Mouse (Mus musculus): ENCODE measurements at regions not wholly inside any gene's neighbourhood (a gene's known extent, or its start where the extent isn't known, plus 50 kb on each side); places are given as distances from the start of the nearest gene placed in this dataset.
"Not testable (repeated sequence)": the region's sequence is repeated elsewhere in the genome, so short reads cannot be mapped to it uniquely, and the experiment has no call there.

DNA sequence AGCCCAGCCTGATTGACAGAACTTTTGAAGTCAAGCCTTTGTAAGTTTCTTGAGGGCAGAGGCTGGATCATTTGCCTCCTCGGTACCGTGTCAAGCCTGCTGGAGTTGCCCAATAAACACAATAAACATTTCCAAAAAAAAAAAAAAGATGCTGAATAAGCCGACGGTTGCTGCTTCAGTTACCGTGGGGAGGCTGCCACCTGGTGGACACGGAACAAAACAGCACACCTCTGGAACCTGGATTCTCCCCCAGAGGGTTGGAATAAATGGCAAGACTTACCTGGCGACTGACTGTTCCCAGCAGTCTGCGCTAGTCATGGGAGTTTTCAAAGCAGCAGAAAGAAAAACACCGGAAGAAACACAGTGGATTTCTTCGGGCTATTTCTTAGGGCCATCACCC, 136.3 kb upstream of the Adamts18 start:
- Histone ChIP-seq H3K9me3 (peaks cover 4% of the 10 kb centered on the region; the same call in 1 of the 2 replicates), H3K4me3 (no peak overlapping the region), H3K36me3 (replicated peaks) (no peaks in the 10 kb centered on the region), H3K27me3 (ENCODE audit: poor library complexity, severe bottlenecking) (peaks cover 18% of the 10 kb centered on the region; the same call in 1 of the 2 replicates), H3K27ac (no peak overlapping the region), H3K4me1 (peaks cover 34% of the 10 kb centered on the region)
- 15% methylated on average over 10 of the region's 10 CpGs for WGBS
- DNase-seq (ENCODE audit: extremely low spot score, low spot score) = peak; percentile 73

DNA sequence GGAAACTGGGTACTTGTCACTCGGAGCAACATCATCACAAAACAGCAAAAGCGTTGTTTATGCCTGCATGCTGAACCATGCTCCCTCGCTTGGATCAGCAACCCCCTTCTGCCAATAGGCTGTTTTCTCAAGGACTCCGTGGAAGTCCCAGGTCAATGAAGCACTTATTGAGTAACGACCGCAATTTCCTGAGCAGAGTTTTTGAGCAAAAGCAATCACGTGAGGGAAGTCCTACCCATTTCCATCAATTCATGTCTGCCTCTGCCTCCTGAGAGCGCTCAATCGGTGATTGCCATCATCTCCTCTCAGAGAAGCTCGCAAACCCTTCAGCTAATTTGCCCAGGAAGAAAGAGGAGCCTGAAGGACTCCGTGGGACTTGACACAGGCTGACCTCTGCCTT, 136.9 kb upstream of the Adamts18 start:
- DNase-seq (ENCODE audit: extremely low spot score, low spot score) = no peak
- Histone ChIP-seq H3K27ac (no peak overlapping the region), H3K36me3 (replicated peaks) (no peaks in the 10 kb centered on the region), H3K4me3 (no peak overlapping the region), H3K4me1 (peaks cover 34% of the 10 kb centered on the region), H3K9me3 (no peaks in the 10 kb centered on the region), H3K27me3 (ENCODE audit: poor library complexity, severe bottlenecking) (peaks cover 18% of the 10 kb centered on the region; the same call in 1 of the 2 replicates)
- WGBS = 65% methylated on average over 11 of the region's 11 CpGs

DNA sequence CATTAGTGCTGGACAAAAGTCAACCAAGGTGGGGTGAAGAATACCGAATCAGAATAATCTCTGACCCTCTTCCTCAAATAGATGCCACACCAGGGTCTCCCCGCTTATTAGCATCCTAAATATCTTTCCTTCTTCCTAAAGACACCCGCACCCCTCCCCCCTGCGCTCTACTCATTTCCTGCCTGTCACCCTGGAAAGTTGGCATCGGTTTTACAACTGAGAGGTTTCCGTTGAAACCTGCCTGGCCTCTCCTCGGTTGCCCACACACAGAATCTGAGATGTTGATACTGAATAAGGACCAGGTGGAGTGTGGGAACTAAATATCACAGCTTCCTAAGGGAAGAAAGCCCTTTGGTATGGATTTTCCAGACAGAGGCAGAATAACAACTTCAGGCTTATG, 137.4 kb upstream of the Adamts18 start:
- no peak for DNase-seq (ENCODE audit: extremely low spot score, low spot score)
- peaks cover 18% of the 10 kb centered on the region; the same call in 1 of the 2 replicates for H3K27me3 ChIP-seq (ENCODE audit: poor library complexity, severe bottlenecking)
- no peak overlapping the region for H3K27ac ChIP-seq
- H3K36me3 ChIP-seq (replicated peaks) = no peaks in the 10 kb centered on the region
- H3K4me3 ChIP-seq = no peak overlapping the region
- 77% methylated on average over 7 of the region's 7 CpGs for WGBS
- peaks cover 31% of the 10 kb centered on the region for H3K4me1 ChIP-seq
- H3K9me3 ChIP-seq = no peaks in the 10 kb centered on the region

DNA sequence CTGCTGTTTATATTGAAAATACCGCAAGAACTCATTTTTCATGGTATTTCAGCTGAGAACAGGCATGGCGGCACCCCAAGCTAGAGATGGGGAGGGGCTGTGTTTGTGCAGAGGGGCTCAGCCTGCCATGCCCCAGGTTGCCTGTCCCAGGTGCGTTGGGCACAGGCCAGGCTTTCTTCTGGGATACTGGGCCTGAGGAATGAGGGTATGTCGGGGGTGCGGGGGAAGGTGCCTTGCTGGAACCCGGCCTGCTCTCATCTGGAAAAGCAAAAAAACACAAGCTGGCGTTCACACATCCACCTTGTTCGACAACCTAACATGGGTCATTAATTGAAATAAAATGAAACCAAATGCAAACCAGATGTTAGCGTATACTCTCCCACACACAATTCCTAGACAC, 142.2 kb upstream of the Adamts18 start:
- Histone ChIP-seq H3K27me3 (ENCODE audit: poor library complexity, severe bottlenecking) (no peaks in the 10 kb centered on the region), H3K36me3 (replicated peaks) (no peaks in the 10 kb centered on the region), H3K9me3 (no peaks in the 10 kb centered on the region), H3K4me1 (peaks cover 2% of the 10 kb centered on the region; the same call in 1 of the 2 replicates), H3K27ac (no peak overlapping the region), H3K4me3 (no peak overlapping the region)
- 88% methylated on average over 9 of the region's 9 CpGs for WGBS
- no peak for DNase-seq (ENCODE audit: extremely low spot score, low spot score)

DNA sequence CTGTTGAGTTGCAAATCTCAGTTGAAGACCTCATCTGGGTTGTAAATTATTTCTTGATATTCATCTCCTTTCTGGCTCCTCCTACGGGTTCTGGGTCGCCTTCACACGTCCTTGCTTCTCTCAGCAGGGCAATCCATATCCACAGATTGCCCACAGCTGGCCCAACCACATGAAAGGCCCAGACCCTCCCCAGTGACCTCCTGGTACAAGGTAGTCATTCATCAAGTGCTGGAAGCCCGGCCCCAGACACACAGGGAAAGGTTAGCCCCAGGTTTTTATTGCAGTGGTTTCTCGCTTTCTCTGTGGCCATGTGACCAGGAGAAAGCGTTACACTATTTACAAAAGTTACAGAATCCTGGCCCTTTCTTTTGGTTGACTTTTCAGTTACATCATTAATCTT, 134.5 kb upstream of the Nudt7 start:
- WGBS = 82% methylated on average over 6 of the region's 6 CpGs
- Histone ChIP-seq H3K9me3 (no peaks in the 10 kb centered on the region), H3K27ac (no peak overlapping the region), H3K4me3 (no peak overlapping the region), H3K36me3 (replicated peaks) (no peaks in the 10 kb centered on the region), H3K27me3 (ENCODE audit: poor library complexity, severe bottlenecking) (no peaks in the 10 kb centered on the region), H3K4me1 (no peaks in the 10 kb centered on the region)
- DNase-seq (ENCODE audit: extremely low spot score, low spot score) = no peak

DNA sequence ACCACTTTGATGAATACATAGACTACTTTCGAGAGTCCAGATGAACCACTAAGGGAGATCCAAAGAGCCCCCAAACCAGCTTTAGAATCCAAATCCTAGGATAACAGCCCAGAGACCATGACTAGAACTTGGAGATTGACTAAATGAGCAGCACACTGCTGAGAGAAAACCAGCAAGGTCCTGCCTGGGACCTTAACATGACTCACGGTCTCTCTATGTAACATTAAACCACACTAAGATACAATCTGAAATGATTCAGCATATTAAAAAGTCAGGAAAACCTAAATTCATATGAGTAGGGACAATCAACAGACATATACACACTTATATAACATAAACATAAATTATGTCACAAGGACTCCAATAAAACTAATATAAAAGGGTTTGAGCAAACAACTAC, 131.7 kb upstream of the Nudt7 start:
- H3K27me3 ChIP-seq (ENCODE audit: poor library complexity, severe bottlenecking) = no peaks in the 10 kb centered on the region
- no peak overlapping the region for H3K4me3 ChIP-seq
- no peaks in the 10 kb centered on the region for H3K9me3 ChIP-seq
- no peaks in the 10 kb centered on the region for H3K36me3 ChIP-seq (replicated peaks)
- H3K27ac ChIP-seq = no peak overlapping the region
- no peak for DNase-seq (ENCODE audit: extremely low spot score, low spot score)
- WGBS = 91% methylated on average over 2 of the region's 2 CpGs
- no peaks in the 10 kb centered on the region for H3K4me1 ChIP-seq

DNA sequence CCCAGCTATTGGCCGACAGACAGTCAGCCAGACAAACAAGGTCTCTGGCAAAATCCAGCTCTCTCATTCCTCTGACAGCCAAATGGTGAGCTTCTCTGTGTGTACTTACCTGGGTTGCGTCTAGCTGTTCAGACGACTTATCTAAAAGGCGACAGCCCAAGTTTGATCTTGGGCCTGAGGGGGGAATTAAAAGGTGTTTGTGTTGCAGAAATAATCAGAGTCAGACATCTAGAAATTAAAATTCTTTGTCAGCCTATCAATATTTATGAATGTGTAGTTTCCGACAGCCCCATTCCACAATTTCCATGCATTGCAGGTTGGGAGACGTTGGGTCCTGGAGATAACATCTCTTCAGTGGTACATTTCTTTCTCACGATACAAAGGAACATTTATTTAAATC, 128.9 kb upstream of the Nudt7 start:
- H3K4me3 ChIP-seq = no peak overlapping the region
- H3K4me1 ChIP-seq = no peaks in the 10 kb centered on the region
- WGBS = 89% methylated on average over 7 of the region's 7 CpGs
- DNase-seq (ENCODE audit: extremely low spot score, low spot score) = no peak
- H3K27me3 ChIP-seq (ENCODE audit: poor library complexity, severe bottlenecking) = no peaks in the 10 kb centered on the region
- H3K9me3 ChIP-seq = no peaks in the 10 kb centered on the region
- no peak overlapping the region for H3K27ac ChIP-seq
- H3K36me3 ChIP-seq (replicated peaks) = no peaks in the 10 kb centered on the region

DNA sequence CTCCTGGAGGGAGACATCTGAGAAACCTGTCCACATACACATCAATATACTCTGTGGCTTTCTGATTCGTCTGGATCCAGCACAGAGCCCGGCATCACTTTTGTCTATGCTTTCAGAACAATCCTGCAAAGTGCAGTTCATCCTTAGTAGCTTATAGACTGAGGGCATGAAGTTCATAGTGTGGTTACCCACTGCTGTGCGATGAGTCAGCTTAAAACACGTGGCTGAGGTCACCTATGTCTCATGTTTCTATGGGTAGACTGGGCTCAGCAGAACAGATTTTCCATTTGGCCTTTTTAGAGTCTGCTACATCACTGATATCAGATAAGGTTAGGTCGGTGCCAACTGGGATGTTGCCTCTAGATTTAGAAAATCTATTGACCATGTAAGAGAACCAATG, 126.8 kb upstream of the Nudt7 start:
- Histone ChIP-seq H3K27ac (no peak overlapping the region), H3K36me3 (replicated peaks) (no peaks in the 10 kb centered on the region), H3K27me3 (ENCODE audit: poor library complexity, severe bottlenecking) (no peaks in the 10 kb centered on the region), H3K4me1 (no peaks in the 10 kb centered on the region), H3K9me3 (no peaks in the 10 kb centered on the region), H3K4me3 (no peak overlapping the region)
- WGBS = 86% methylated on average over 5 of the region's 5 CpGs
- DNase-seq (ENCODE audit: extremely low spot score, low spot score) = no peak

DNA sequence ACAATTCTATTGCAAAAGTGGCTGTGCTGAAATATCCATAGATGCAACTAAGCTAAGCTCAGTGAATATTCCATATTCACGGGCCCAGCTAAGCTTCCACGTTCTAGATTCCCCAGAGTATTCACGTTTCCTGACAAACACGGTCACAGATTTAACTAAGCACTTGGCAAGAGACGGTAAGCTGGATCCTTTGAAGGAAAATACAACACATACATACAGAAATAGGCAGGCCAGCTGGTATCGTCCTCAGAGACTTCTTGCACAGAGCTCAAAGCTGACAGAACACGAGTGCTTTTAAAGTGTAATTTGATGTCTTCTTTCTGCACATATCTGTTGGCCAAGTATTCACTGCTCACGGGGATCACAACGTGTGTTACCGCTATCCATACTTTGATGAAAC, 126.3 kb upstream of the Nudt7 start:
- Histone ChIP-seq H3K27me3 (ENCODE audit: poor library complexity, severe bottlenecking) (no peaks in the 10 kb centered on the region), H3K27ac (no peak overlapping the region), H3K9me3 (no peaks in the 10 kb centered on the region), H3K4me1 (no peaks in the 10 kb centered on the region), H3K36me3 (replicated peaks) (no peaks in the 10 kb centered on the region), H3K4me3 (no peak overlapping the region)
- WGBS = 90% methylated on average over 10 of the region's 10 CpGs
- no peak for DNase-seq (ENCODE audit: extremely low spot score, low spot score)

DNA sequence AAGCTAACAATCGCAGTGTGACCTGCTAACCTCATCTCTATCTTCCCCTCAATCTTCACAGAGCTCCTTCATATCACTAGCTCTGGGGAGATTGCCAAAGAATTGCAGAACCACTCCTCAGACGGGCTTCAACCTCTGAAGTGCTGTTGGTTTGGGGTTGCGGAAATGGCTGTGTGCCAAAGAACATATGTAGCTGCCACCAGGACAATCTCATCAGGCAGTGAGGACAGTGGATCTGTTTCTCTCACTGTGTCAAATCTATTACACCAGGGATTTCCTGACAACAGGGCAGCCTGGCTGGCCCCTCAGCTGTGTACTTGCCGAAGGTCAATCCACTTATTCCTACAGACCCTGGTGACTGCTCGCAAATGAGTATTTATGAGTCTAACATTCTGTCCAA, 115.0 kb upstream of the Nudt7 start:
- no peaks in the 10 kb centered on the region for H3K9me3 ChIP-seq
- DNase-seq (ENCODE audit: extremely low spot score, low spot score) = no peak

DNA sequence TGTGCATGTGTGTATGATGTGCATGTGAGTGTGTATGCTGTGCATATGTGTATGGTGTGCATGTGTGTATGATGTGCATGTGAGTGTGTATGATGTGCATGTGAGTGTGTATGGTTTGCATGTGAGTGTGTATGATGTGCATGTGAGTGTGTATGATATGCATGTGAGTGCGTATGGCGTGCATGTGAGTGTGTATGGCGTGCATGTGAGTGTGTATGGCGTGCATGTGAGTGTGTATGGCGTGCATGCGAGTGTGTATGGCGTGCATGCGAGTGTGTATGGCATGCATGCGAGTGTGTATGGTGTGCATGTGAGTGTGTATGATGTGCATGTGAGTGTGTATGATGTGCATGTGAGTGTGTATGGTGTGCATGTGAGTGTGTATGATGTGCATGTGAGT, 103.2 kb upstream of the Nudt7 start:
- H3K4me3 ChIP-seq; H3K9me3 ChIP-seq; H3K27ac ChIP-seq; DNase-seq (ENCODE audit: extremely low spot score, low spot score); H3K36me3 ChIP-seq (replicated peaks); H3K27me3 ChIP-seq (ENCODE audit: poor library complexity, severe bottlenecking); H3K4me1 ChIP-seq: not testable (repeated sequence)
- 93% methylated on average over 9 of the region's 9 CpGs for WGBS

More for the DNA sequence above, 115.0 kb upstream of the Nudt7 start:
- H3K36me3 ChIP-seq (replicated peaks) = no peaks in the 10 kb centered on the region
- 92% methylated on average over 5 of the region's 5 CpGs for WGBS
- no peak overlapping the region for H3K4me3 ChIP-seq
- no peaks in the 10 kb centered on the region for H3K4me1 ChIP-seq
- no peak overlapping the region for H3K27ac ChIP-seq
- no peaks in the 10 kb centered on the region for H3K27me3 ChIP-seq (ENCODE audit: poor library complexity, severe bottlenecking)

DNA sequence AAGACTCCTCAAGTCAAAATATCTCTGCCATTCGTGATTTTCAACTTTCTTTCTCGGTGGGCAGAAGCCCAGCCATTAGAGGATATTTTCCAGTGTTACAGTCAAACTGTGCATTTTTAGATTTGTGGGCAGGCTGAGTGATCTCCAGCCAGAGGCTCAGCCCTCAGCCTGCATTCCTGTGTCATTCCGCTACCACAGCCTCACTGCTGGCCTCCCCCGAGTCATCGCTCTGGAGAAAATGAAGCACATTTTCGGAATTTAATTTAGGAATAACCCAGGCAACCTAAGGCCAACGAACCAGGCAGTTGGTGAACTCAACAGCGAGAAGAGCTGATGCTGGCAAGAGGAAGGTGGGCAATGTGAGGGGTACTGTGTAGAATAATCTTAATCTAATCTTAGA, 80.9 kb upstream of the Nudt7 start:
- Histone ChIP-seq H3K4me1 (no peaks in the 10 kb centered on the region), H3K27ac (no peak overlapping the region), H3K9me3 (no peaks in the 10 kb centered on the region), H3K36me3 (replicated peaks) (no peaks in the 10 kb centered on the region), H3K27me3 (ENCODE audit: poor library complexity, severe bottlenecking) (no peaks in the 10 kb centered on the region), H3K4me3 (no peak overlapping the region)
- 86% methylated on average over 8 of the region's 8 CpGs for WGBS
- DNase-seq (ENCODE audit: extremely low spot score, low spot score) = no peak

DNA sequence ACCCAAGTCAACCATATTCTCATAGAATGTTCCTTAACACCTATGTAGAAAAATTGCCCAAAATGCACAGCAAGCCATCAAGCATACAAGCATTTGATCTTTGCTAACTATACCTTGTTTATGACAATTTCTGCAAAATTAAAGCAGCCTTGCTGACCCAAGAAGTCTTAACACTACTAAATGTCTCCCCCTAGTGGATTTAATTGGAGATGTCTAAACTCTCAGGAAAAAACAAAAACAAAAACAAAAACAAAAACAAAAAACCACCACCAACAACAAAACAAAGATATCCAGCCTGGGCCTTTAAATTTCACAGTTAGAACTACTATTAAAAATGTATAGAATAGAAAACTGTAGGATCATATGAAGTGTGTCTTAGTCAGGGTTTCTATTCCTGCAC, 69.8 kb upstream of the Nudt7 start:
- no peak overlapping the region for H3K27ac ChIP-seq
- H3K4me1 ChIP-seq = no peaks in the 10 kb centered on the region
- DNase-seq (ENCODE audit: extremely low spot score, low spot score) = no peak
- H3K4me3 ChIP-seq = no peak overlapping the region
- no peaks in the 10 kb centered on the region for H3K9me3 ChIP-seq
- no peaks in the 10 kb centered on the region for H3K27me3 ChIP-seq (ENCODE audit: poor library complexity, severe bottlenecking)
- H3K36me3 ChIP-seq (replicated peaks) = no peaks in the 10 kb centered on the region

DNA sequence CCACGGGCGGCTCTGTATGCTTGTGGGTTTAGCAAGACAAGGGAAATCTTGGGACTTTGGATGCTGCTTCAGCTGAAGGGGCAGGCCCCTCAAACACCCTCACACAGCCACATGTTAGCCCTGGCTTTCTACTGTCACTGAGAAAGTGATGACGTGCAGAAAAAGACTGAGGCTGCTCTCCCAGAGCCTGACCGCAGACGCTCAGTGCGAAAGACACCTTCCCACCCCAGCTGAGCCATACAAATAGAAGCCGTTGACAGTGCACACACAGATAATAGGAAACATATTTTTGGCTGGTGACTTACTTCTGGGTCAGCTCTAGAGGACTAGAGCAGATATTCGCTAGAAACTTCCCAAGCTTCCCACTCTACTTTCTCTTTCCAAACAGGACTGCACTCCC, 61.0 kb upstream of the Nudt7 start:
- Histone ChIP-seq H3K4me3 (no peak overlapping the region), H3K4me1 (no peaks in the 10 kb centered on the region), H3K36me3 (replicated peaks) (no peaks in the 10 kb centered on the region), H3K9me3 (no peaks in the 10 kb centered on the region), H3K27ac (no peak overlapping the region), H3K27me3 (ENCODE audit: poor library complexity, severe bottlenecking) (no peaks in the 10 kb centered on the region)
- WGBS = 88% methylated on average over 8 of the region's 8 CpGs
- DNase-seq (ENCODE audit: extremely low spot score, low spot score) = no peak
